Mouse (Mus musculus) small intestine, adult 2 months (tissue): ENCODE data around the gene Clec11a.

ENCODE experiments used
- CTCF ChIP-seq: fragments of 200-500 bp; IDR thresholded peaks from 2 replicates; pipeline ENCODE4 v1.5.1; 2012; ENCODE audit warnings: low read depth, mild to moderate bottlenecking, control low read depth, inconsistent platforms, low read length, moderate library complexity, mixed read lengths; ENCODE audit not compliant: insufficient replicate concordance, insufficient read length; ENCODE audit errors: extremely low read depth
- POLR2A ChIP-seq: fragments of 200-500 bp; IDR thresholded peaks from 2 replicates; pipeline ENCODE4 v1.6.1; 2012; ENCODE audit warnings: low read depth, mild to moderate bottlenecking, control low read depth, inconsistent platforms, low read length, moderate library complexity

- TF ChIP-seq CTCF (no peak), POLR2A (no peak)
Observed at GRCm38 (mm10) chr7:44275546-44275945, 31.2 kb downstream of the Clec11a start.
